Mouse (Mus musculus): ENCODE measurements around the gene Nacc1.

DNA sequence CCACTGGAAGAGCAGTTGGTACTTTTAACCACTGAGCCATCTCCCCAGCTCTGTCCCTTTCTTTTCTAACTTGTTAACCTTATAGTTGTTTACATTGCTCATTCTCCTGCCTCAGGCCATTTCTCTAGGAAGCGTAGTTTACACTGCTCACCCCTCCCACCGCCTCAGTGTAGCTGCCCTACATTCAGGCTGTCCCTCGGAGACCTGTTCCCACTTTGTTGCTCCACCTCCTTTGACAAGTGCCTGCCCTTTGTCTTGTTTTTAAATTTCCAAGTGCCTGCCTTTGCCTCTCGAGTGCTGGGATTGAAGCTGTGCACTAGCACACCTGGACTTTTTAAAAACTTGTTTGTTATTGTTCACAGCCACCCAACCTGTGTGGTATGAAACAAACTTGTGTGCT, 5.7 kb upstream of the Nacc1 start:
- TF ChIP-seq CTCF (IDR thresholded peaks at IDR 0.05; ENCODE audit: low read depth, low read length) (no peak), POLR2A (IDR thresholded peaks at IDR 0.05; ENCODE audit: extremely low read depth, insufficient read depth, low read length) (no peak)

Measured in liver, adult 2 months (tissue).